Mouse (Mus musculus) kidney, adult 2 months (tissue): Measurements from ENCODE around the gene Lmbr1.

Experiments
- CTCF ChIP-seq: fragments of 200-500 bp; conservative IDR thresholded peaks from 2 replicates; pipeline ENCODE4 v1.5.1; 2011; ENCODE audit warnings: low read depth, mild to moderate bottlenecking, control low read depth, low read length, moderate library complexity, mixed read lengths; ENCODE audit not compliant: insufficient read depth, insufficient read length
- POLR2A ChIP-seq: fragments of 200-500 bp; IDR thresholded peaks from one replicate; pipeline ENCODE4 v1.6.1; 2011; ENCODE audit warnings: low read depth, low read length, control low read depth

- TF ChIP-seq CTCF, result 0 out of 2 replicates have a peak, but pooled peaks have one; percentile 16
- no peak for TF ChIP-seq POLR2A
These were observed 34.9 kb upstream of the Lmbr1 start for GRCm38 (mm10) chr5:29413041-29413440.
